9 mouse cellular contexts compared by ENCODE assay signal in genomic region chr2:181597378-181598061, GRCm38 (mm10). TPM values are rescaled to one million over a fixed set of nuclear protein-coding genes. Genes with fewer than 3 reads are reported as not detected.
DNase-seq lines count a peak whose midpoint lies in the region; ATAC-seq and TF ChIP-seq lines count a peak whose summit lies in the region.
"Had no signal": no experiment of that assay in that cellular context is flagged by ENCODE, and none has a peak within 500 bp of the region (broad histone marks: within the 10 kb centered on the region; RNA-seq: fewer than 3 reads in every experiment).

No protein-coding gene starts in this region.

- no peak overlapping the region for H3K4me3 ChIP-seq in intestine, embryonic 16.5 days (ENCODE audit: low read length)
- no peak overlapping the region for H3K4me3 ChIP-seq in lung, adult 2 months (replicated peaks; ENCODE audit: extremely low read depth, low read depth, low read length)

- ATAC-seq in intestine, embryonic 16.5 days: no peak
- no peak for ATAC-seq in CD4-positive, CD25-positive, alpha-beta regulatory T cell, adult 4 months

- H3K36me3 ChIP-seq in intestine, embryonic 16.5 days (ENCODE audit: control insufficient read depth, insufficient read depth, low read length): 0 out of 2 replicates have a peak, but pooled peaks cover 2% of the 10 kb centered on the region
- H3K36me3 ChIP-seq: limb, embryonic 12.5 days had no signal

- no peaks in the 10 kb centered on the region for H3K27me3 ChIP-seq in intestine, embryonic 16.5 days (replicated peaks; ENCODE audit: control insufficient read depth, insufficient read depth, low read length)

- TF ChIP-seq CTCF in lung, adult 2 months (IDR thresholded peaks at IDR 0.05; ENCODE audit: insufficient read depth, low read length): no peak

- H3K27ac ChIP-seq in intestine, embryonic 16.5 days (ENCODE audit: low read length): 0 out of 2 replicates have a peak overlapping the region, but pooled peaks have one; percentile 3
- H3K27ac ChIP-seq: limb, embryonic 12.5 days had no signal

- DNase-seq in embryo, embryonic 11 days: peak; percentile 22
- no peak for DNase-seq in embryo, embryonic 10.5 days (ENCODE audit: low spot score)
- DNase-seq in 3134 (ENCODE audit: extremely low read depth, insufficient read length, low spot score): peak; percentile 59
- DNase-seq in adrenal gland, postnatal 14 days: peak; percentile 51
- no peak for DNase-seq in right cerebral cortex, postnatal 4 days
- DNase-seq in lung, adult 2 months: no peak

- no peak overlapping the region for H3K4me2 ChIP-seq in intestine, embryonic 16.5 days (ENCODE audit: low read depth, low read length)

- no peak overlapping the region for H3K9ac ChIP-seq in intestine, embryonic 16.5 days (ENCODE audit: low read depth, low read length)

- WGBS in intestine, embryonic 16.5 days: 63% methylated on average over 7 of the region's 7 CpGs
- 70% methylated on average over 7 of the region's 7 CpGs for WGBS in lung, adult 2 months

- TF ChIP-seq POLR2A in lung, adult 2 months (IDR thresholded peaks at IDR 0.05; ENCODE audit: borderline replicate concordance, extremely low read depth, low read depth, low read length): no peak

- H3K9me3 ChIP-seq in intestine, embryonic 16.5 days (ENCODE audit: control insufficient read depth, low read length): no peaks in the 10 kb centered on the region
- H3K9me3 ChIP-seq: limb, embryonic 12.5 days had no signal

- H3K4me1 ChIP-seq in intestine, embryonic 16.5 days (ENCODE audit: control insufficient read depth, insufficient read depth, low read length): peaks cover 20% of the 10 kb centered on the region
- H3K4me1 ChIP-seq in lung, adult 2 months (ENCODE audit: control insufficient read depth, insufficient read depth, low read length): peaks cover 2% of the 10 kb centered on the region; the same call in 1 of the 2 replicates

RNA-seq across cellular contexts. Expression of gene Samd10, which starts 1.5 kb away (rescaled TPM):
- total RNA-seq in adrenal gland, postnatal 14 days (2021): 8.5 and 11.8 TPM in 2 replicates
- 23.9 TPM in 2 replicates for polyA plus RNA-seq in intestine, embryonic 16.5 days (2015; fragmentation: Nextera tagmentation; extraction: Ambion mirVana)
- 1 to 10 TPM; 5.9 to 7.1 TPM for polyA plus RNA-seq in CD4-positive, CD25-positive, alpha-beta regulatory T cell, adult 4 months (2017; shearing (Covaris generic))
- polyA plus RNA-seq in lung, adult 2 months (2012; rRNA removed): 24.1 and 24.5 TPM in 2 replicates

RNA-seq across cellular contexts. Expression of gene Zfp512b, which starts 4.9 kb away (rescaled TPM):
- 57.3 and 67.7 TPM in 2 replicates for total RNA-seq in adrenal gland, postnatal 14 days (2021)
- 20.5 and 20.9 TPM in 2 replicates for polyA plus RNA-seq in intestine, embryonic 16.5 days (2015; fragmentation: Nextera tagmentation; extraction: Ambion mirVana)
- 10 to 100 TPM; 19.0 to 45.0 TPM for polyA plus RNA-seq in CD4-positive, CD25-positive, alpha-beta regulatory T cell, adult 4 months (2017; shearing (Covaris generic))
- polyA plus RNA-seq in lung, adult 2 months (2012; rRNA removed): 37.1 and 43.7 TPM in 2 replicates

RNA-seq across cellular contexts. Expression of gene Prpf6, which starts 5.9 kb away (rescaled TPM):
- total RNA-seq in adrenal gland, postnatal 14 days (2021): 59.4 and 60.0 TPM in 2 replicates
- polyA plus RNA-seq in intestine, embryonic 16.5 days (2015; fragmentation: Nextera tagmentation; extraction: Ambion mirVana): 52.2 and 52.7 TPM in 2 replicates
- polyA plus RNA-seq in CD4-positive, CD25-positive, alpha-beta regulatory T cell, adult 4 months (2017; shearing (Covaris generic)): 100 to 1,000 TPM in 1 of 2 experiments, 10 to 100 TPM in 1; 86.8 to 115 TPM
- 14.1 and 21.5 TPM in 2 replicates for polyA plus RNA-seq in lung, adult 2 months (2012; rRNA removed)

RNA-seq across cellular contexts. Expression of gene Uckl1, which starts 12.8 kb away (rescaled TPM):
- 68.8 and 77.5 TPM in 2 replicates for total RNA-seq in adrenal gland, postnatal 14 days (2021)
- polyA plus RNA-seq in intestine, embryonic 16.5 days (2015; fragmentation: Nextera tagmentation; extraction: Ambion mirVana): 75.0 and 78.0 TPM in 2 replicates
- 100 to 1,000 TPM; 178 to 280 TPM for polyA plus RNA-seq in CD4-positive, CD25-positive, alpha-beta regulatory T cell, adult 4 months (2017; shearing (Covaris generic))
- polyA plus RNA-seq in lung, adult 2 months (2012; rRNA removed): 121 and 128 TPM in 2 replicates

RNA-seq across cellular contexts. Expression of gene Gm29797, which starts 59.3 kb away (rescaled TPM):
- total RNA-seq in adrenal gland, postnatal 14 days (2021): not detected in 2 replicates
- polyA plus RNA-seq in intestine, embryonic 16.5 days (2015; fragmentation: Nextera tagmentation; extraction: Ambion mirVana): 2.2 and 3.0 TPM in 2 replicates
- polyA plus RNA-seq in CD4-positive, CD25-positive, alpha-beta regulatory T cell, adult 4 months (2017; shearing (Covaris generic)): not detected
- polyA plus RNA-seq in lung, adult 2 months (2012; rRNA removed): not detected in 2 replicates

Comparison
In these comparisons a context has a peak if more than half of its experiments do, and no peak if none do; other contexts are left out.
1. DNase-seq: peak in embryo, embryonic 11 days (single experiment), 3134 (single experiment) and adrenal gland, postnatal 14 days (single experiment); none in embryo, embryonic 10.5 days (single experiment), right cerebral cortex, postnatal 4 days (single experiment) and lung, adult 2 months (single experiment).